Mouse (Mus musculus) kidney, adult 11 months (tissue): ENCODE measurements around the gene Plekha7.

Source experiments
- DNase-seq: peaks from one replicate; pipeline ENCODE4 v3.0.0; 2022

Gene Plekha7

GRCm38 (mm10) chr7:116217747-116218146 lies 90.4 kb downstream of the Plekha7 start:
- DNase-seq, result no peak

GRCm38 (mm10) chr7:116211904-116212303 lies 96.3 kb downstream of the Plekha7 start:
- no peak for DNase-seq

- DNase-seq, result no peak
Measured at GRCm38 (mm10) chr7:116209926-116210631, 98.1 kb downstream of the Plekha7 start.

- no peak for DNase-seq
Measured at GRCm38 (mm10) chr7:116208880-116209279, 99.3 kb downstream of the Plekha7 start.

- DNase-seq, result no peak
Measured at GRCm38 (mm10) chr7:116206806-116207571, 101.2 kb downstream of the Plekha7 start.

GRCm38 (mm10) chr7:116205451-116205850 lies 102.7 kb downstream of the Plekha7 start:
- no peak for DNase-seq

- DNase-seq, result no peak
Measured at GRCm38 (mm10) chr7:116202033-116202681, 106.0 kb downstream of the Plekha7 start.

- no peak for DNase-seq
Measured at GRCm38 (mm10) chr7:116200951-116201351, 107.2 kb downstream of the Plekha7 start.

- no peak for DNase-seq
Measured at GRCm38 (mm10) chr7:116200544-116200943, 107.6 kb downstream of the Plekha7 start.

GRCm38 (mm10) chr7:116198902-116199301 lies 109.3 kb downstream of the Plekha7 start:
- no peak for DNase-seq

GRCm38 (mm10) chr7:116198407-116198806 lies 109.8 kb downstream of the Plekha7 start:
- peak; percentile 31 for DNase-seq

- no peak for DNase-seq
Measured at GRCm38 (mm10) chr7:116196974-116197679, 111.0 kb downstream of the Plekha7 start.

- DNase-seq, result no peak
Measured at GRCm38 (mm10) chr7:116194996-116195395, 113.2 kb downstream of the Plekha7 start.

- DNase-seq, result no peak
Measured at GRCm38 (mm10) chr7:116192966-116193365, 115.2 kb downstream of the Plekha7 start.

- no peak for DNase-seq
Measured at GRCm38 (mm10) chr7:116192096-116192595, 116.0 kb downstream of the Plekha7 start.

- DNase-seq, result no peak
Measured at GRCm38 (mm10) chr7:116191138-116191537, 117.0 kb downstream of the Plekha7 start.

GRCm38 (mm10) chr7:116189708-116190107 lies 118.5 kb downstream of the Plekha7 start:
- no peak for DNase-seq

- DNase-seq, result no peak
Measured at GRCm38 (mm10) chr7:116188391-116188790, 119.8 kb downstream of the Plekha7 start.

- DNase-seq, result no peak
Measured at GRCm38 (mm10) chr7:116187521-116187920, 120.7 kb downstream of the Plekha7 start.

- no peak for DNase-seq
Measured at GRCm38 (mm10) chr7:116186847-116187246, 121.3 kb downstream of the Plekha7 start.

GRCm38 (mm10) chr7:116186156-116186555 lies 122.0 kb downstream of the Plekha7 start:
- no peak for DNase-seq

GRCm38 (mm10) chr7:116184358-116185057 lies 123.7 kb downstream of the Plekha7 start:
- DNase-seq, result peak; percentile 48
